Mouse (Mus musculus) layer of hippocampus, postnatal 10 days (tissue): ENCODE results near the gene Cpox. TPM values are rescaled to one million over a fixed set of nuclear protein-coding genes. Genes with fewer than 3 reads are reported as not detected.
"Not testable (repeated sequence)": the region's sequence is repeated elsewhere in the genome, so short reads cannot be mapped to it uniquely, and the experiment has no call there.

ENCODE experiments used
- DNase-seq, 2 experiments: peaks; one replicate each; pipeline ENCODE4 v3.0.0; 2021; ENCODE audit warnings: low spot score in 2 of 2
- long read RNA-seq: library from polyadenylated mRNA; stranded (forward); transcript quantifications from one replicate; pipeline ENCODE4 v2.0.0, GENCODE M21; 2023
- total RNA-seq, 2 experiments: library from RNA; stranded (reverse); gene quantifications; 2 replicates each; pipeline ENCODE4 v1.2.3; 2021

The Cpox gene
- 10 to 100 TPM; 34.1 to 35.2 TPM for total RNA-seq
- long read RNA-seq, transcript Cpox-201 (7 exons, 3,097 nt): major isoform, 17 of 24 reads
- long read RNA-seq, partial matches to known transcripts: 1 of 24 reads
- long read RNA-seq, other reads (novel, unspliced or antisense): 5 of 24 reads

DNA sequence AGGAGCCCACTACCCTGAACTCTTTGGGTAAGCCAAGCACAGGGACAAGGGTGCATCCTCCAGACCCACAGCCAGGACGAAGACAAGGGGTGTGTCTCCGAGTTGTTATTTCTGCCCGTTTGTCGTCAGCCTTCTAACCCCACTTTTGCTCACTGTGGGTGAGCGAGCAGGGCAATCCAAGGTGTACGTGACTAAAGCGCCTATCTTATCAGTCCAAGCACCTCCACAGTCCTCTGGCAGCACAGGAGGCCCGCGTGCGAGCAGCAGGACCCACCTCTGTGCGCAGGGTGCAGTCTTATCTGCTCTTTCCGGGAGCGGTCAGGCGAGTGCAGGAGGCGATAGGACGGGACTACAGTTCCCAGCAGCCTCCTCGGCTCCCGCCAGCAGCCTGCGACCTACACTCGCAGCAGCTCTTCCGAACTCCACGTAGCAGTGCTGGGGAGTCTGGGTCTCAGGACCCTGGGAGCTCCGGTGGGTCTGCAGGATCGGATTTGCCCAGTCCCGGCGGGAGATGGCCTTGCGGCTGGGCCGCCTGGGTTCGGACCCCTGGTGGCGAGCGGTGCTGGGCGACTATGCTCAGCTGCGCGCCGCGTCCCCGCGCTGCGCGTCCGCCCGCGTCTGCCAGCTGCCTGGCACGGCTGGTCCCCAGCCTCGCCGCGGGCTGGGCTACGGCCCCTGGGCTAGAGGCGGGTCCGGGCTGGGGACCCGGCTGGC is at the start of gene Cpox:
Gene Cpox, plus strand, starts transcription at position 376 of the 714 bp plus-strand sequence.
- peak; percentile 79 to 85 for DNase-seq

DNA sequence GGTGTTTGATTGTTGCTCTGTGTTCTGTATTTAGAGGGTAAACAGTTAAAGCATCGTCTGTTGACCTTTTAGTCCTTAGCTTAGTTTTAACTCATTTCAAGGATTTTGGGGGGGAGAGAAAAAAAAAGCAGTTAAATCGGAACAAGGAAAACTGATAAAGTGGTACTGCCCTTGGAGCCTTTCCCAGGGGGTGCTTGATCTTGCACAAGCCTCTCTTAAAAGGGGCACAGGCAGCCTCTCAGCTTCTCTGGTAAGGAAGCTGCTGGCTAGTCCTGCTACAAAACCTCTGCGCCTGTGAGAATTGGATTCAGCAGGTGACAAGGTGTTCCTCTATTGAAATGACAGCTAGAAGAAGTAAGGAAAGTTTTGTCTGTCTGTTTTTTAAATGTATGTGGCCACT is 47.7 kb upstream of the Cpox start:
- DNase-seq: no peak

DNA sequence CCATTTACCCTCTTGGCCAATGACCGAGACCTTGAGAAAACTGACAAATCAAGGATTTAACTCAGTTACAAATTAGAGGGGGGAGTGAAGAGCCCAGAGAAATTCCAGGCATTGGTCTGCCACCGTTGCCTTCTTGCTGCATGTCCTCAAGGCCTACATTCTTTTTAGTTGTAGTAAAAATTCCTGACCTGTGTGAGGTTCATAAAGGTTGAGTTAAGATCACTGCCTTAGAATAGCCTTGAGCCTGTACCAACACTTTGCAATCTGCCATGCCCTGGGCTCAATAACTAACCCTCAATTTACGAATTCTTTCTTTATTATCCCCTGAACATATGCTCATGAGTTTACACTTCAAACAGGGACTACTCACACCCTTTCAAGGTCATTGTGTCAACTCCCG is 47.0 kb upstream of the Cpox start:
- no peak for DNase-seq

DNA sequence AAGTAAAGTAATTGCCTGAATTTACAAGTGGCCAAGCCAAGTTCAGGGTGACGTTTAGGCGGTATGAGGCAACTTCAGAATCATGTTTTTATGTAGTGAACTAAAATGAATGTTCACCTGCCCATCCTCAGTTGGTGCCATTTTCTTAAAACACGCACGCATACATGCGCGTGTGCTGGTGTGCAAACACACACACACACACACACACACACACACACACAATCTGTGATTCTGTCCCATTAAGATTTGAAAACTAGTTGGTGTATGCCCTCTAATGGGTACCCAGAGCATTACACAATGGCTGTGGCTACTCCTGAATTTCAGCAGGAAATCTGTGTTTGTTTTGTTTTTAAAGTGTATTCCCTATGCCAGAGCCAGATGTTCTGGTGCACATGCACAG is 46.1 kb upstream of the Cpox start:
- DNase-seq: peak; percentile 46 to 58

DNA sequence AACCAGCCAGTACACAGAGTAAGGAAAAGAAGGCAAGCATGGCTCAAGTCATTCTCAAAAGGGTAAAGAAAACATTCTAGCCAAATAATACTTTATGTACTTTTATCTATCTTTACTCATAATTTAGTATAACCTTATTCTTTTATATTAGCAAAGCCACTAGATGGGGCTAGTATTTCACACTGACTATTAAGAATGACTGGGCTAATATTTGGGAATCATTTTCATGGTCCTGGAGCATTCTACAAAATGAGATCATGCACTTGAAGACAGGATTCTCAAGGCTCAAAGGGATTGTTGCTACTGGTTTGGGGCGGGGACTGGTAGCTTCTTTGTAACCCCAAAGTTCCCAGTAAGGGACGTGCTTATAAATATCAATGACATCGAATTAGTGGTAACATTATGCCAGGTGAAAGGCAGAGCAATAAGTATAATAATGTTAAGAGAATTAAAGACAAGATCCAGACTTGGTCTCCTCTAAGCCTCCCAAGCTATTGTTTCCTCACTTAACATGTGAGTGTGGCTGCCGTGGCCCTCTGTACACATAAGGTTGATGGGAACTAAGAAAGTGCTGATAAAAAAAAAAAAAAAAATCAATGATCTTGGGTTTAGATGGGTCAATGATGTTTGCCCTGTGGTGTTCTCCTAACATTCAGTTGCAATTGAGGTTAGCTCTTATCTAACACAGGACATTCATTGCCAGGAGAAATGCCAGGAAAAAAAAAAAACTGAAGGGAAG is 42.3 kb upstream of the Cpox start:
- DNase-seq: no peak

DNA sequence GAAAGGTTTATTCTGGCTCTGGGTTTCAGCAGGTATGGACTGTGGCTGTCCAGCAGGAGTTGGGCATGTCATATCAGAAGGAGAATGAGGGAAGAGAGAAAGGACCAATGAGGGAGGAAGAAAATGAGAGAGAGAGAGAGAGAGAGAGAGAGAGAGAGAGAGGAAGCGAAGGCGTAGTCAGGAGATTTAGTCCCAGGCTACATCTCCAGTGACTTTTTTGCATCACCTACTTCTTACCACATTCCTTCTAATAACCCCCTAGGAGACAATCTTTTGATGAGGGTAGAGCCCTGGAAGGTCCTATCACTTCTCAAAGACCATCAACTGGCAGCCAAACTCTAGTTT is 41.8 kb upstream of the Cpox start:
- DNase-seq: no peak

DNA sequence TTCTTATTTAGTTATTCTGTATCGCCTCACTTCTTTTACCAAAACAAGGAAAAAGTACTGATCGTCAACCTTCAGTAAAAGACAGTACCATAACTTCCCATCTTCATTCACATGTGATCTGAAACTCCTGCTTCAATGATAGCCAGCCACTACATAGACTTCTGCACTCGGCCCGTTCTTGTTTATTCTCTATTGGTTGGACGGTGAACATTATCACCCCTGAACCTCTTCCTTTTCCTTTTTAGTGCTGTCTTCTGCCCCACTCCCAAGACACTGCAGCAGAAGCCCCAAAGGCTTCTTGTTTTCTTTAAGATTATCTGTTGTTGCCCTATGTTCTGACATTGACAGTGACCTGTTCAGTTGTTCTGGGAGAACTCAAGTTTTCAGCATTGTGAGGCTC is 41.1 kb upstream of the Cpox start:
- DNase-seq: no peak

DNA sequence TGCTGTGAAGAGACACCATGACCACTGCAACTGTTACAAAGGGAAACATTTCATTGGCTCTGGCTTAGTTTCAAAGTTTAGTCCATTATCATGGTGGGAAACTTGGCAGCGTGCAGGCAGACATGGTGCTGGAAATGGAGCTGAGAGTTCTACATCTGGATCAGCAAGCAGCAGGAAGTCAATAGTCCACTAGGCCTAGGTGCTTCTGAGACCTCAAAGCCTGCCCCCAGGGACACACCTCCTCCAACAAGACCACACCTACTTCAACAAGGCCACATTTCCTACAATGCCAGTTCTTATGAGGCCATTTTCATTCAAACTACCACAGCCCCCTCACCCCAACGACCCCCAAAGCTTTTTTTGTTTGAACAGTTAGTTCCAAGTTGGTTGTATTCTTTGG is 40.4 kb upstream of the Cpox start:
- no peak for DNase-seq

DNA sequence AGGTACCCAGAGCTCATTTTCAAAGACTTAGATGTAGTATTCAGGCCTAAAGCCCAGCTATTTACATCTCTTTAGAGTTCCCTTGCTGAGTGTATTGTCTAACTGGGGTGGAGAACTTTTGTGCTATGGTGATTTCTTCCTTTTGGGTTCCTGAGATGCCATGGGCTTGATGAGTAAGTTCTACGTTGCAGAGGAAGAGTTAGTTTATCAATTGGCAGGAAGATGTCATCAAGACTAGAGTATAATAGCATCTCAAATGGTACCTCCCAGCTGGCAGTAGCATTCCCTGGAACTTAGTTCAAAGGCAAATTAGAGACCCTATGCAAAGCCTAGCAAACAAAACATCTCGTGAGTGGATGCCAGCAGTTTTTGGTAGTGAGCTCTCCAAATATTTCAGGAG is 34.2 kb upstream of the Cpox start:
- DNase-seq: no peak

DNA sequence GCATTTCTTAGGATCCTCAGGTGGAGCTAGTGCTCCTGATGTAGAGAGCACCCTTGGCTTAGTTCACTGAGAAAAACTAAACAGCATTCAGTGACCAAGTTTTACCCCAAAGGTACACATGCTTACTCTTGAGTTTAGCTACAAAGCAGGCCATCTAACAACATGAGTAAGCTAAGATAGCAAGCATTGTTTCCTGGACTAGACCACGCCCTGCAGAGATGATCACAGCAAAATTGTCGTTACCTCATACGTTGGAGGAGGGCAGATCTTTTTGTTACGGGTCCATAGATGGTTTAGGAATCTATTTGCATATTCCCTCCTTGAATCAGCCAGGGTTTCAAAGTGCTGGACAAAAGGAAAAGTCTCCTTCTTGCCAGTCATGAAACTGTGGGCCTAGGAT is 32.6 kb upstream of the Cpox start:
- DNase-seq: no peak

DNA sequence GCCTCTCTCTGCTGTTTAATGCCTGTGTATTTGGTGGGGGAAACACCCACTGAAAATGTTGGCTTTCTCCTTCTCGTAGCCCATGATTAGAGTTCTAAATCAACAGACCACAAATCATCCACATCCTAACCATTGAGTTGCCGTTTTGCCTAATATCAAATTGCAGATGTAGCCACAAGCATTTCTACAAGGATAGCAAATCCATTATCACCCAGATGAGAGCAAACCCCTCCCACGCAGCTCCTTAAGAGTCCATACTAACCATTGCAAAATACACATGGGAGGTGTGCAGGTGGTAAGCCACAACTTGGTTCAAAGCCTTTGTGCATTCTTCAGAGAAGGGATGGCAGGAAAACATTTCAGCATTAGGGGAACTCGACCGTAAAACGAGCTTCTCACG is 32.1 kb upstream of the Cpox start:
- DNase-seq: no peak

DNA sequence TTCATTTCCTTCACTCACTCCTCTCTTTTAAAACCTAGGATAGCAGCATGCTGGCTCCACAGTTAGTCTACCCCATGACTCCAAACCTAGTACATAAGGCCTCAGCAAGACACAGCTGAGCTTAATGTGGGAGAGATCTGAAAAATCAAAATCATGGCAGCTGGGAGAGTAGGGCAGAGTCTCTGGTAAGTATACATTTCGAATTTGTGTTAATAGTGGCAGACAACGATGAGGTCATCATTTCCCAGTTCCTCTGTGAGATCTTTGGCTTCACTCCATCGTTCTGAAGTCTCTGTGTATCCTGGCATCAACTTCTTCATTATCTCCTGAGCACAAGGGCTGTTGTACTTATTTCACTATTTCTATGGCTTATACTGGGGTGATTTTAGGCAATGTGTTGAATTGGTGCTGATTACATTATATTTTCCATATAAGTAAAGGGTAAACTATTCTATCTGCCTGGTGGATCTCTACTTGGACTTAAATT is 31.4 kb upstream of the Cpox start, which contains the start of gene E330017A01Rik:
Gene E330017A01Rik, minus strand, starts transcription at position 51 of the 487 bp plus-strand sequence.
- no peak for DNase-seq

DNA sequence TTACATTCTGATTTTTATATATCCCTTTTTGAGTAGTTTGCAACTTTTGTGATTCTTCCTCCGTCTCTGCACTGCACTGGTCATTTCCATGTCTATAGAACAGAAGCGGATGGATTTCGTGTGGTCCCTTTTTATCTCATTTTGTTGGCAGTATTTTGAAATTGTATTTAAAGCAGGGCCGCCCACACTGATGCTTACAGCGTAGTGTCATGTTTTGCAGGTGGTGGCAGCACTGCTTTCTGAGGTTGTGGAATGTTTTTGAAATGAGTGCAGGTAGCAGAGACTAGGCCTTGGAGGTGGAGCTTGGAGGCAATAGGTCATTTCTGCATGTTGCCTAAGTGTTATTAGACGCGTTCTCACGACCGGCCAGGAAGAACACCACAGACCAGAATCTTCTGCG is 20.1 kb upstream of the Cpox start:
- no peak for DNase-seq

DNA sequence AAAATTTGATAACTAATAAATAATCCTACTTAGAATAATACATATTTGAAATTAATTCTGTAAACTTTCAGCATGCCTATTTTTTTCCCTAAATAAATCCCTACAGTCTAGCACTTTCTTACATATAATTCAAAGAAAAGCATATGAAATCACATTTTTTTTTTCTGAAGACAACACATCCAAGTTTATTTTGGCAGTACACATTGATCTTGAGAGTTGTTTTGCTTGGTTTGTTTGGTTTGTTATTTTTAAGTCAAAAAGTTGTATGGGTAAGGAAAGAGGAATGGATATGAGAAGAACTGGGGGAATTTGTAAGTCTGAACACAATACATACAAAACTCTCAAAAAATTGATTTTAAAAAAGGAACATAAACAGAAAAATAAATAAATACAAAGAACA is 14.3 kb upstream of the Cpox start:
- DNase-seq: no peak

DNA sequence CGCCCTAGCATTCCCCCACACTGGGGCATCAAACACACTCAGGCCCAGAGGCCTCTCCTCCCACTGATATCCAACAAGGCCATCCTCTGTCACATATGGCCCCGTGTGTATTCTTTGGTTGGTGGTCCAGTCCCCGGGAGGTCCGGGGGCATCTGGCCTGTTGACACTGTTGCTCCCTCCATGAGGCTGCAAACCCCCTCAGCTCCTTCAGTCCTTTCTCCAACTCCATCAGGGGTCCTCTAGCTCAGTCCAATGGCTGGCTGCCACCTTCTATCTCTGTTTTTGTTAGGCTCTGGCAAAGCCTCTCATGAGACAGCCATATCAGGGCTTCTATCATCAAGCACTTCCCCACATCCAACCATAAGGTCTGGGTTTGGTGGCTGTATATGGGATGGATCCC is 13.6 kb upstream of the Cpox start:
- DNase-seq: no peak

DNA sequence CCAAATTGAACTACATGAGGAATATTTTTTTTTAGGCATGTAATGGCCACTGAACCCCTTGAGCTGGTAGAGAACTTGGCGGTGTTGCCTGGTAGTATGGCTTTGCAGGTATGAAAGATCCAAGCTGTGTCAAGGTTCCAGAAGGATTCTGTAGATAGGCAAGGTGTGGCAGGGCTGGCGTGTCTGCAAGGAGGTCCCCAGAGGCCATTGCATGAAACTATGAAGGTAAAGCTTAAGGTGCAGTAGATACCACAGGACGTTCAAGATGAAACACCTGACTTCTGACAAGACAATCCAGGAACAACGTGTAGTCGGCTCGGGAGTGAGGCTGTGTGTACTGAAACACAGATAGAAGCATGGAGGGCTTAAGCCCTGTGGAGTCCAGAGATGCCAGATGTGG is 11.4 kb upstream of the Cpox start:
- DNase-seq: no peak

DNA sequence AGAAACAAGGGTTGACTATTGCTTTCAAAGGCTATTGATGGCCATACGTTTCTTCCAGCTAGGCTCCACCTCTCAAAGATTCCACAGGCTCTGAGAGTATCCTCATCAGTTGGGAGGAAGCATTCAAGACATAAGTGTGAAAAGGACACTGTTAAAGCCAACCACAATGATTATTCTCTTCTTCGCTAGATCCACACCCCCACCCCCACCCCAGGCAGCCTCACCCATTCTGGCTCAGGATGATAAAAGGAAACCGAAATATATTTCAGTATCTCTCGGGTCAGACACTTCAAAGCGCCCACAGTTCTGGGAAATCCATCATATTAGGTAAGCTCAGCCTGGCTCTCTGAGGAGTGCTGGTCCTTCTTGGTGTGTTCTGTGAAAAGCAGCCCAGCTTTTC is 8.3 kb upstream of the Cpox start:
- DNase-seq: no peak

DNA sequence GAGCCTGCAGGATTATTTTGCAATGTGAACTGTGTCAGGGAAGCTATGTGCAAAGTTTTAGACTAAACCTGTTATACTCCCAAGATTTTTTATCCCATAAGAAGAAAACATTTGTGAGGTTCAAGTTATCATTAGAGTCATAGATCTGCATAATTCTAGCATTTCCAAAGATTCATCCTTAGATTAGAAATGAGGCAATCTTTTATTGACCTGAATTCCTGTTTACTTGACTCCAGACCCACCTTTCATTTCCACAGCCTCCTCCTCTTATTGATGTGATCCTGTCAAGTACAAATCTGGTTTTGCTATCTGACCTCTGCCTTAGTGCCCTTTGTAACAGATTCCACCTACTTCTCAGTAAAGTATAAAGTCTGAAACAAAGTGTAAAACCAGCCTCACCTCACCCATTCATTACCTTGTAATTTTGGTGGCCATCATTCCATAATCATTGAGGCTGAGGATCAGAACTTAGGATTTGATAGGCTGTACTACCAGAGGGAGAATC is 7.8 kb upstream of the Cpox start:
- no peak for DNase-seq

DNA sequence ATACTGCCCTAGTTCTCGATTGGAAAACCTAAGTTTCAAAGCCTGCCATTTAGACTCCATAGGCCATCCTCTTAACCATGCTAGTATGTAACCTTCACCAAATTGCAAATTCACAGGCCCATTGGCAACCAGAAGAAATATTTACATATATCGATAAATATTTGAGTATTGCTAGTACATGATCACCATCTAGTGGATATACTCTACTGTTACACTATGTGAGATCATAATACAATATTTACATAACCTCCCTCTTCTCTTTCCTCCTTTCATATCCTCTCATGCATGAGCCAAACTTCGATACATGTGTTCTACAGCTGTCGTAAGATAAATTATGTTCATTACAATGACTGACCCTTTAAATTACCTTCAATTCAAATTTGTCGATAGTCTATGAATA is 7.1 kb upstream of the Cpox start:
- DNase-seq: no peak

DNA sequence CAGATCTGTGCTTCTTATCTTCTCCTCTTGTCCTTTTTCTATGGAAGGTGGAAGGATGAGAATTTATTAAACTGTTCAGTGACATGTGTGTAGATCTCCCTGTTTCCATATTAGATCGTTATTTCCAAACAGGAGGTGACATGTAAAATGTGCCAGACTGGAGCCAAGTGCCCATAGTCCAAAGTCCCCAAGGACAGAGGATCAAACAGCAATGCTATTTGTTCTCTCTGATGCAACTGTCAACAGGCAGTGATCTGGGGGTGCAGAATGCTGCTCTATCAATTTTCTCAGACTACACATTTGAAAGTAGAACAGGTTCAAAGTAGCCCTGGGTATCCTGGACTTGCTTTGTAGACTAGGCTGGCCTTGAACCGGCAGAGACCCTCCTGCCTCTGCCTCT is 6.3 kb upstream of the Cpox start:
- no peak for DNase-seq

DNA sequence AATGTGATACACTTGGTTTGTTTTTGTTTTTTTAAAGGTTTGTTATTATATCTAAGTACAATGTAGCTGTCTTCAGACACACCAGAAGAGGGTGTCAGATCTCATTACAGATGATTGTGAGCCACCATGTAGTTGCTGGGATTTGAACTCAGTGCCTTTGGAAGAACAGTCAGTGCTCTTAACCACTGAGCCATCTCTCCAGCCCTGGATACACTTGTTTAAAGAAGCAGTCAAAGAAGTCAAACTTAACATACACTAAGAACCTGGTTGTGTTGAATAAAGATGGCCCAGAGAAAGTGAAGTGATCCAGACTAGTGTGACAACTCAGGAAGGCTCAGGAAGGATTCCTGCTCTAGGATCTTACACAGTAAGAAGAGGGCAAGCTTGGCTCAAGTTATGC is 5.0 kb upstream of the Cpox start:
- not testable (repeated sequence) for DNase-seq

DNA sequence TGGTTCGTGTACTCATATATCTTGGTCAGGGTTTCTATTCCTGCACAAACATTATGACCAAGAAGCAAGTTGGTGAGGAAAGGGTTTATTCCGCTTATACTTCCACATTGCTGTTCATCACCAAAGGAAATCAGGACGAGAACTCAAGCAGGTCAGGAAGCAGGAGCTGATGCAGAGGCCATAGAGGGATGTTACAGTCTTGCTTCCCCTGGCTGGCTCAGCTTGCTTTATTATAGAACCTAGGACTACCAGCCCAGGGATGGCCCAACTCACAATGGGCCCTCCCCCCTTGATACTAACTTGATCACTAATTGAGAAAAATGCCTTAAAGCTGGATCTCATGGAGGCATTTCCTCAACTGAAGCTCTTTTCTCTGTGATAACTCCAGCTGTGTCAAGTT is 3.4 kb upstream of the Cpox start:
- not testable (repeated sequence) for DNase-seq
